Mouse (Mus musculus) spleen, adult 2 months (tissue): ENCODE data around the gene Lsm14a.

Experiments used
- CTCF ChIP-seq: fragments of 200-500 bp; IDR thresholded peaks from 2 replicates; pipeline ENCODE4 v1.5.1; 2011; ENCODE audit warnings: mild to moderate bottlenecking, inconsistent platforms; ENCODE audit not compliant: insufficient read depth, insufficient read length, insufficient replicate concordance; ENCODE audit errors: extremely low read depth
- POLR2A ChIP-seq: fragments of 200-500 bp; IDR thresholded peaks from 2 replicates; pipeline ENCODE4 v1.6.1; 2011; ENCODE audit warnings: low read depth, low read length, inconsistent platforms

GRCm38 (mm10) chr7:34319957-34320356 is 73.2 kb downstream of the Lsm14a start:
- TF ChIP-seq CTCF (no peak), POLR2A (no peak)
